Mouse (Mus musculus) gastrocnemius, postnatal 36 days (tissue): ENCODE measurements around the gene Gm10181. TPM values are rescaled to one million over a fixed set of nuclear protein-coding genes. Genes with fewer than 3 reads are reported as not detected.

Experiments
- total RNA-seq, 2 experiments: library from RNA; stranded (reverse); gene quantifications; 2 replicates each; pipeline ENCODE4 v1.2.3; 2021

Gm10181 gene
- total RNA-seq, 2 experiments from 2014 or later = not detected

Other genes starting within 250 kb of the Gm10181 start
- gene Herpud2, start 62.4 kb downstream of the Gm10181 start, total RNA-seq = 10 to 100 TPM; 36.5 to 40.1 TPM
- gene Sept7, start 163.0 kb downstream of the Gm10181 start, total RNA-seq = 10 to 100 TPM; 64.4 to 67.1 TPM